In genomic region chr12:54834925-54835447, GRCm38 (mm10) we compare ENCODE assay signal across 8 mouse cellular contexts. TPM values are rescaled to one million over a fixed set of nuclear protein-coding genes. Genes with fewer than 3 reads are reported as not detected.
DNase-seq lines count a peak whose midpoint lies in the region; ATAC-seq and TF ChIP-seq lines count a peak whose summit lies in the region.

No protein-coding gene starts in this region.

- H3K27ac ChIP-seq in forebrain, embryonic 12.5 days, result no peak overlapping the region
- H3K27ac ChIP-seq in heart, embryonic 16.5 days (ENCODE audit: low read length), result peak overlapping the region; percentile 89
- H3K27ac ChIP-seq in liver, embryonic 11.5 days (ENCODE audit: low read depth, low read length), result no peak overlapping the region

- H3K27me3 ChIP-seq in forebrain, embryonic 12.5 days, result no peaks in the 10 kb centered on the region
- H3K27me3 ChIP-seq in heart, embryonic 16.5 days (ENCODE audit: control insufficient read depth, insufficient read depth, low read length), result no peaks in the 10 kb centered on the region
- H3K27me3 ChIP-seq in liver, embryonic 11.5 days (replicated peaks; ENCODE audit: control insufficient read depth, insufficient read depth, low read length), result no peaks in the 10 kb centered on the region
- no peaks in the 10 kb centered on the region for H3K27me3 ChIP-seq in myocyte (ENCODE audit: control insufficient read depth, insufficient read depth, insufficient read length)

- peak overlapping the region; percentile 12 for H3K4me3 ChIP-seq in forebrain, embryonic 12.5 days (replicated peaks)
- H3K4me3 ChIP-seq in heart, embryonic 16.5 days (ENCODE audit: low read length), result peak overlapping the region; percentile 44
- H3K4me3 ChIP-seq in liver, embryonic 11.5 days (ENCODE audit: low read depth, low read length), result peak overlapping the region; percentile 37
- peak overlapping the region; percentile 5 for H3K4me3 ChIP-seq in myocyte

- H3K9me3 ChIP-seq in forebrain, embryonic 12.5 days, result no peaks in the 10 kb centered on the region
- H3K9me3 ChIP-seq in heart, embryonic 16.5 days (replicated peaks; ENCODE audit: control insufficient read depth, low read length), result no peaks in the 10 kb centered on the region
- no peaks in the 10 kb centered on the region for H3K9me3 ChIP-seq in liver, embryonic 11.5 days (ENCODE audit: control insufficient read depth, low read length)

- WGBS in forebrain, embryonic 12.5 days, result 23% methylated on average over 11 of the region's 11 CpGs
- WGBS in heart, embryonic 16.5 days, result 4% methylated on average over 11 of the region's 11 CpGs
- WGBS in liver, embryonic 11.5 days, result 9% methylated on average over 11 of the region's 11 CpGs

- H3K4me1 ChIP-seq in forebrain, embryonic 12.5 days, result peaks cover 7% of the 10 kb centered on the region
- peaks cover 25% of the 10 kb centered on the region for H3K4me1 ChIP-seq in heart, embryonic 16.5 days (ENCODE audit: control insufficient read depth, insufficient read depth, low read length)
- 0 out of 2 replicates have a peak, but pooled peaks cover 4% of the 10 kb centered on the region for H3K4me1 ChIP-seq in liver, embryonic 11.5 days (replicated peaks; ENCODE audit: control insufficient read depth, insufficient read depth, low read length)

- peak overlapping the region; percentile 32 for H3K4me2 ChIP-seq in forebrain, embryonic 12.5 days
- peak overlapping the region; percentile 63 for H3K4me2 ChIP-seq in heart, embryonic 16.5 days (ENCODE audit: low read depth, low read length)
- peak overlapping the region; percentile 58 for H3K4me2 ChIP-seq in liver, embryonic 11.5 days
- peak overlapping the region; percentile 70 for H3K4me2 ChIP-seq in myocyte (ENCODE audit: low read depth)

- ATAC-seq in forebrain, embryonic 12.5 days (ENCODE audit: low FRiP score), result peak; percentile 68
- ATAC-seq in heart, embryonic 16.5 days (replicated peaks; ENCODE audit: extremely low read depth, insufficient read depth, low FRiP score), result peak; percentile 85
- peak; percentile 42; the same call in 1 of the 2 replicates for ATAC-seq in liver, embryonic 11.5 days (replicated peaks; ENCODE audit: low FRiP score)

- no peaks in the 10 kb centered on the region for H3K36me3 ChIP-seq in forebrain, embryonic 12.5 days (replicated peaks)
- no peaks in the 10 kb centered on the region for H3K36me3 ChIP-seq in heart, embryonic 16.5 days (ENCODE audit: control insufficient read depth, insufficient read depth)
- H3K36me3 ChIP-seq in liver, embryonic 11.5 days (ENCODE audit: control insufficient read depth, insufficient read depth, low read length), result no peaks in the 10 kb centered on the region
- H3K36me3 ChIP-seq in myocyte (ENCODE audit: control insufficient read depth, insufficient read depth), result no peaks in the 10 kb centered on the region

- no peak overlapping the region; the same call in 1 of the 2 replicates for H3K9ac ChIP-seq in forebrain, embryonic 12.5 days
- peak overlapping the region; percentile 63 for H3K9ac ChIP-seq in heart, embryonic 16.5 days (ENCODE audit: low read length)
- H3K9ac ChIP-seq in liver, embryonic 11.5 days (ENCODE audit: low read depth, low read length), result no peak overlapping the region

- DNase-seq in 416B (ENCODE audit: low read depth), result peak; percentile 85
- peak; percentile 88 for DNase-seq in adrenal gland, postnatal 10 days
- peak; percentile 83 for DNase-seq in kidney, postnatal 14 days
- peak; percentile 69 for DNase-seq in liver, embryonic 11.5 days (ENCODE audit: low spot score)
- peak; percentile 68 for DNase-seq in testis, postnatal 14 days (ENCODE audit: low spot score)

- peak; percentile 41 for TF ChIP-seq POLR2A in myocyte (IDR thresholded peaks at IDR 0.05; ENCODE audit: insufficient read length, low read depth)

- H3K79me2 ChIP-seq in myocyte (ENCODE audit: control insufficient read depth, insufficient read depth), result no peaks in the 10 kb centered on the region

- no peak overlapping the region for H3ac ChIP-seq in myocyte (ENCODE audit: control insufficient read depth, insufficient read length)

TF ChIP-seq in myocyte, 11 proteins besides CTCF, POLR2A, EP300 and RAD21:
- no peak for TF ChIP-seq USF1 (IDR thresholded peaks at IDR 0.05; ENCODE audit: low read depth)
- TF ChIP-seq TCF3 (IDR thresholded peaks at IDR 0.05; ENCODE audit: insufficient read length, low read depth), result no peak
- no peak for TF ChIP-seq POLR2AphosphoS2 (IDR thresholded peaks at IDR 0.05; ENCODE audit: insufficient read length, low read depth)
- TF ChIP-seq MAX (IDR thresholded peaks at IDR 0.05; ENCODE audit: low read depth), result no peak
- TF ChIP-seq SRF (IDR thresholded peaks at IDR 0.05; ENCODE audit: control insufficient read depth, insufficient read length, low read depth), result peak; percentile 49
- peak; percentile 67 for TF ChIP-seq TCF12 (IDR thresholded peaks at IDR 0.05; ENCODE audit: insufficient read depth, poor library complexity, severe bottlenecking)
- TF ChIP-seq E2F4 (IDR thresholded peaks at IDR 0.05; ENCODE audit: insufficient read depth), result no peak
- TF ChIP-seq CEBPB (IDR thresholded peaks at IDR 0.05; ENCODE audit: insufficient read depth, poor library complexity, severe bottlenecking), result 0 out of 2 replicates have a peak, but pooled peaks have one; percentile 11
- no peak for TF ChIP-seq REST (IDR thresholded peaks at IDR 0.05; ENCODE audit: insufficient read depth, insufficient read length)
- TF ChIP-seq MYOG (IDR thresholded peaks at IDR 0.05; ENCODE audit: control insufficient read depth in 1 of 3, insufficient read depth in 1 of 3, insufficient read length in 2 of 3, low read depth in 2 of 3), result peak; percentile 24 to 77 (median 73)
- peak; percentile 79 to 91 (median 79) for TF ChIP-seq MYOD1 (IDR thresholded peaks at IDR 0.05; ENCODE audit: control insufficient read depth in 1 of 3, insufficient read length in 2 of 3, low read depth in 2 of 3)

RNA-seq across cellular contexts. Expression of gene Cfl2, which starts 27.7 kb away (rescaled TPM):
- total RNA-seq in adrenal gland, postnatal 10 days (2021), result 100 to 1,000 TPM; 142 to 201 TPM
- polyA plus RNA-seq in forebrain, embryonic 12.5 days (2016; fragmentation: Nextera tagmentation; extraction: Ambion mirVana), result 263 and 275 TPM in 2 replicates
- polyA plus RNA-seq in heart, embryonic 16.5 days (2015; fragmentation: Nextera tagmentation; extraction: Ambion mirVana), result 448 and 521 TPM in 2 replicates
- 87.3 TPM in 2 replicates for polyA plus RNA-seq in liver, embryonic 11.5 days (2014; fragmentation: Nextera tagmentation; extraction: Ambion mirVana)
- polyA plus RNA-seq in myocyte (2012; fragmentation: generic; extraction: Trizol), result 120 TPM

RNA-seq across cellular contexts. Expression of gene Snx6, which starts 39.5 kb away (rescaled TPM):
- 10 to 100 TPM; 57.5 to 70.3 TPM for total RNA-seq in adrenal gland, postnatal 10 days (2021)
- polyA plus RNA-seq in forebrain, embryonic 12.5 days (2016; fragmentation: Nextera tagmentation; extraction: Ambion mirVana), result 197 and 204 TPM in 2 replicates
- 98.0 and 107 TPM in 2 replicates for polyA plus RNA-seq in heart, embryonic 16.5 days (2015; fragmentation: Nextera tagmentation; extraction: Ambion mirVana)
- polyA plus RNA-seq in liver, embryonic 11.5 days (2014; fragmentation: Nextera tagmentation; extraction: Ambion mirVana), result 115 and 123 TPM in 2 replicates
- 26.2 TPM for polyA plus RNA-seq in myocyte (2012; fragmentation: generic; extraction: Trizol)
